Mouse (Mus musculus) hindbrain, embryonic 14.5 days (tissue): ENCODE results near the gene Klf2. TPM values are rescaled to one million over a fixed set of nuclear protein-coding genes. Genes with fewer than 3 reads are reported as not detected.

Experiments
- ATAC-seq: fragments of 200-750 bp; cut with Nextera tagmentation; 2 replicates; pipeline ENCODE4 v1.8.0; 2017; ENCODE audit warnings: moderate number of reproducible peaks, mild to moderate bottlenecking, moderate TSS enrichment, moderate library complexity; ENCODE audit not compliant: low FRiP score
- DNase-seq: peaks from one replicate; pipeline ENCODE4 v3.0.0-alpha.2; 2015; ENCODE audit warnings: low spot score
- H3K27ac ChIP-seq: fragments of 300-500 bp; sonication (generic); 2 replicates; pipeline ENCODE4 v1.5.1; 2014; ENCODE audit warnings: mild to moderate bottlenecking, moderate library complexity
- H3K27me3 ChIP-seq: fragments of 300-500 bp; sonication (generic); 2 replicates; pipeline ENCODE4 v1.6.1; 2014; ENCODE audit warnings: mild to moderate bottlenecking, low read length, mixed read lengths; ENCODE audit not compliant: control insufficient read depth, insufficient read depth
- H3K36me3 ChIP-seq: fragments of 300-500 bp; sonication (generic); replicated peaks from 2 replicates; pipeline ENCODE4 v1.6.1; 2014; ENCODE audit not compliant: control insufficient read depth, insufficient read depth
- H3K4me1 ChIP-seq: fragments of 300-500 bp; sonication (generic); replicated peaks from 2 replicates; pipeline ENCODE4 v1.6.1; 2014; ENCODE audit warnings: antibody characterized with exemption, low read length, mixed read lengths; ENCODE audit not compliant: control insufficient read depth, insufficient read depth
- H3K4me2 ChIP-seq: fragments of 300-500 bp; sonication (generic); replicated peaks from 2 replicates; pipeline ENCODE4 v1.6.1; 2014; ENCODE audit warnings: mild to moderate bottlenecking, moderate library complexity
- H3K4me3 ChIP-seq: fragments of 300-500 bp; sonication (generic); replicated peaks from 2 replicates; pipeline ENCODE4 v1.5.1; 2014; ENCODE audit warnings: mild to moderate bottlenecking, low read length
- H3K9ac ChIP-seq: fragments of 300-500 bp; sonication (generic); 2 replicates; pipeline ENCODE4 v1.6.1; 2014
- H3K9me3 ChIP-seq: fragments of 300-500 bp; sonication (generic); 2 replicates; pipeline ENCODE4 v1.6.1; 2016; ENCODE audit warnings: low read length; ENCODE audit not compliant: control insufficient read depth
- whole genome bisulfite sequencing: fragments of 180-500 bp; shearing (Covaris S2); extraction: QIAGEN DNeasy Blood & Tissue Kit; methylation state at CpG from one replicate; pipeline ENCODE4 v1.1.7; 2014; 5-methylcytosine and 5-hydroxymethylcytosine counted together
- polyA plus RNA-seq: library from polyadenylated mRNA; unstranded; fragments of >200 nt; fragmentation: Nextera tagmentation; extraction: Ambion mirVana; gene quantifications from 2 replicates; pipeline ENCODE4 v1.2.1, GENCODE M21; 2014

The Klf2 gene
- polyA plus RNA-seq, 1 experiment from 2014 or later, result 9.5 TPM

GRCm38 (mm10) chr8:72301497-72301896 is 17.3 kb upstream of the Klf2 start:
- no peaks in the 10 kb centered on the region for H3K36me3 ChIP-seq
- 89% methylated on average over 5 of the region's 5 CpGs for WGBS
- DNase-seq (no peak), ATAC-seq (no peak)
- no peaks in the 10 kb centered on the region for H3K4me1 ChIP-seq
- no peak overlapping the region for H3K9ac ChIP-seq
- H3K4me2 ChIP-seq, result no peak overlapping the region
- no peaks in the 10 kb centered on the region for H3K27me3 ChIP-seq
- H3K4me3 ChIP-seq, result no peak overlapping the region
- no peak overlapping the region for H3K27ac ChIP-seq
- no peaks in the 10 kb centered on the region for H3K9me3 ChIP-seq

GRCm38 (mm10) chr8:72302986-72303612 is 15.7 kb upstream of the Klf2 start:
- no peak overlapping the region for H3K9ac ChIP-seq
- DNase-seq, result no peak
- WGBS, result 80% methylated on average over 8 of the region's 8 CpGs
- no peaks in the 10 kb centered on the region for H3K27me3 ChIP-seq
- no peak overlapping the region for H3K4me2 ChIP-seq
- H3K4me1 ChIP-seq, result no peaks in the 10 kb centered on the region
- no peak overlapping the region for H3K27ac ChIP-seq
- H3K9me3 ChIP-seq, result no peaks in the 10 kb centered on the region
- H3K36me3 ChIP-seq, result no peaks in the 10 kb centered on the region
- no peak overlapping the region for H3K4me3 ChIP-seq
- no peak for ATAC-seq

DNA sequence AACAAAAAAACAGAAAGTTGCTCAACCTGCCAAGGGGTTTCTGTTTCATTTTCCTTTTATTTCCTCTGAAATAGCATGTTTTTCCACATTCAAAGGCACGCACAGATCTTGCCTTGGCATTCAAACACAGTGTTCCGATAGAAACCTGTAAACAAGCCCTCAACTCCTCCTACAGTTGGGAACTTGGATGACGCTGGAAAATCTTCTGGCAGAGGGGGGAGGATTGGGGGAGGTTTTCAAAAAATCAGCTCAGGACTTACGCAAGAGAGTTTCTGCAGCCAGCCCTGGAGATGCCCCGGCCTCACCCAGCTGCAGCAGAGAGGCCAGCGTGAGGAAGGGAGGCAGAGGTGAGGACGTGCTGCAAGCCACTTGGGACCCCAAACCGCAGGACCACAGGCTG is 15.2 kb upstream of the Klf2 start:
- 78% methylated on average over 8 of the region's 8 CpGs for WGBS
- Histone ChIP-seq H3K36me3 (no peaks in the 10 kb centered on the region), H3K4me1 (no peaks in the 10 kb centered on the region), H3K9me3 (no peaks in the 10 kb centered on the region), H3K4me2 (no peak overlapping the region), H3K27me3 (no peaks in the 10 kb centered on the region), H3K27ac (no peak overlapping the region), H3K9ac (no peak overlapping the region), H3K4me3 (no peak overlapping the region)
- ATAC-seq (no peak), DNase-seq (no peak)

DNA sequence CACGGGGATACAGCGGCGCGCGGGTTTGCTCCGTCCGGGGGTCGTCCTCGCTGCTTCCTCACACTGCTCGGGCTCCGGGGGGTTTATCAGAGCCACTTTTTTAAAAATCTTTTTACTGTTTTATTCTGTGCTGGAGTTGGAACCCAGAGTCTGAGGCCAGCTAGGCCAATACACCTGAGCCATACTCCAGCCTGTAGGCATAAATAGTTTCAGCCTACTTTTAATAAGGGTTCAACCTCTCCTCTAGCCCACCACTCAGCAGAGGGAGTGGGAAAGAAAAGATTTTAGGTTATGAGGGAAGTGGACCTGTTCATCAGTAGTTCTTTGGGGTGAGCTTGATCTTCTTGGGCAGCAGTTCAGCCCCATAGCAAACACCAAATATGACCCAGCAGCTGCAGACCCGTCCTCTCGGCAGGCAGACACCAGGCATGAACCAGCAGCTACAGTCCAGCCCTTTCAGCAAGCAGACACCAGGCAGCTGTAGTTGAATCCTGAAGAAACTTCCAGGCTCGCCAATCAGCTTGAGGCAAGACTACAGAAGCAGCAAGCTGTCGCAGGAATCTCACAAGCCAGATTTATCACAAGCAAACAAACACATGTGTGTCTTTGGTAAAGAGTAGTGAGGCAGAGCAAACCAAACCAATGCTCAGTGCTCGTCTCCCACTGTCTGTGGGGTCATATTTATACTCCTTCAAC is 13.5 kb upstream of the Klf2 start, which contains the start of gene Gm10282:
Gene Gm10282 (minus strand): TSS at position 51 of the 696 bp plus-strand sequence.
- ATAC-seq, result no peak
- Histone ChIP-seq H3K27me3 (no peaks in the 10 kb centered on the region), H3K4me3 (no peak within 1 kb of the TSS), H3K27ac (no peak within 1 kb of the TSS), H3K4me1 (no peaks in the 10 kb centered on the region), H3K9ac (no peak within 1 kb of the TSS), H3K9me3 (no peaks in the 10 kb centered on the region), H3K36me3 (no peaks in the 10 kb centered on the region), H3K4me2 (no peak within 1 kb of the TSS)
- WGBS, result 80% methylated on average over 11 of the region's 16 CpGs
- DNase-seq, result no peak

- 92% methylated on average over 5 of the region's 5 CpGs for whole genome bisulfite sequencing
- Histone ChIP-seq H3K9me3 (no peaks in the 10 kb centered on the region), H3K4me3 (no peak overlapping the region), H3K9ac (no peak overlapping the region), H3K27me3 (no peaks in the 10 kb centered on the region), H3K4me2 (no peak overlapping the region), H3K36me3 (no peaks in the 10 kb centered on the region), H3K4me1 (no peaks in the 10 kb centered on the region), H3K27ac (no peak overlapping the region)
- ATAC-seq (no peak), DNase-seq (no peak)
Observed at GRCm38 (mm10) chr8:72306913-72307312, 11.9 kb upstream of the Klf2 start.

DNA sequence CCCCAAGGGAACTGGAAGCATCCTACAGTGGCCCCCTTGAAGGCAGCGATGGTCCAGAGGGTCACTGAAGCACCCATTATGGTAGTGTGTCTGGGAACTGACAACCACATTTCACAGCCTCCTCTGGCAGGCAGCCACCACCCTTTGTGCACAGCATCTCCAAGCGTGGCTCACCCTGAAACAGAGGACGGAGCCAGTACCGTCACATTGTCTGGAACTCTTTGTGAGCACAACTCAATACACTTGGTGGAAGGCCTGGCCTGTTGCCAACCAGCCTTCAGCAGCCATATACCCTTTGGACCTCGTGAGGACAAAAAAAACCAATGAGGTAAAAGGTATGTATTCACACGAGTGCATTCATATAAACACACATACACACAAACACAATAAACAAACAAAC is 10.6 kb upstream of the Klf2 start:
- H3K27me3 ChIP-seq, result no peaks in the 10 kb centered on the region
- H3K27ac ChIP-seq, result no peak overlapping the region
- DNase-seq (no peak), ATAC-seq (no peak)
- H3K9ac ChIP-seq, result no peak overlapping the region
- no peaks in the 10 kb centered on the region for H3K4me1 ChIP-seq
- no peaks in the 10 kb centered on the region for H3K9me3 ChIP-seq
- no peak overlapping the region for H3K4me3 ChIP-seq
- H3K36me3 ChIP-seq, result no peaks in the 10 kb centered on the region
- WGBS, result 37% methylated on average over 6 of the region's 6 CpGs
- no peak overlapping the region for H3K4me2 ChIP-seq

DNA sequence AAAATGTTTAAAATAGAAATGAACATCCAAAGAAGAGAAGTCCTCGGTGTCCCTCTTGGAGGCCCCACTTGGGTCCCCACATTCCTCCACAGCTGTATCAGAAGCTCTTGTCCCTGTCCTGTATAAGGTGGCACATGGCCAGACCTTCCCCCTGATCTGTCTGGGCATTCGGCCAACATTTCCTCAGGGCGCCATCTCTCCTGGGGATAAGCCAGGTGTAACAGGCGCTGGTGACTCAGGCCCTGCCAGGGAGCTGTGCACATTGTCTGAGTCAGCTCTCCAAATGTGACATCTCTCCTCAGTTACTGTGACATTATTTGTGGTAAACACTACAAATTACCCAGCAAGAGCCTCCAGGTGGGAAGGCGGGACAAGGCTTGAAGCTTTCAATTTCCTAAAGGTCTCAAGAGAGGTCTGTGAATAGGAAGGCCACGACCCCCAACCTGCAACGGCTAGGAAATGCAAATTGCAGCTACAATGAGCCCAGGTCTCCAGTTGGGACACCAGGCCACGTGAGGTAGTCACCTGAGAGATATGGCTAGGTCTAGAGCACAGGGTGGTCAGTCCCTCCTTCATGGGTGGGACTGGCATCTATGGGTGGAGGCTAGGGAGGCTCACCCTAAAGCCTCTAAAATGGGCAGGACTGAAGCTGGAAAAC is 7.9 kb upstream of the Klf2 start:
- no peak overlapping the region for H3K4me3 ChIP-seq
- H3K36me3 ChIP-seq, result no peaks in the 10 kb centered on the region
- H3K9me3 ChIP-seq, result no peaks in the 10 kb centered on the region
- DNase-seq (peak; percentile 48), ATAC-seq (peak; percentile 54; the same call in 1 of the 2 replicates)
- H3K4me1 ChIP-seq, result no peaks in the 10 kb centered on the region
- no peaks in the 10 kb centered on the region for H3K27me3 ChIP-seq
- H3K4me2 ChIP-seq, result no peak overlapping the region
- H3K9ac ChIP-seq, result no peak overlapping the region
- no peak overlapping the region for H3K27ac ChIP-seq
- 47% methylated on average over 8 of the region's 8 CpGs for WGBS

- Histone ChIP-seq H3K4me2 (no peak overlapping the region), H3K9ac (no peak overlapping the region), H3K36me3 (no peaks in the 10 kb centered on the region), H3K27ac (no peak overlapping the region), H3K4me1 (no peaks in the 10 kb centered on the region), H3K4me3 (no peak overlapping the region), H3K9me3 (no peaks in the 10 kb centered on the region), H3K27me3 (no peaks in the 10 kb centered on the region)
- ATAC-seq (no peak), DNase-seq (no peak)
- 85% methylated on average over 3 of the region's 3 CpGs for WGBS
Observed at GRCm38 (mm10) chr8:72312926-72313518, 5.8 kb upstream of the Klf2 start.

DNA sequence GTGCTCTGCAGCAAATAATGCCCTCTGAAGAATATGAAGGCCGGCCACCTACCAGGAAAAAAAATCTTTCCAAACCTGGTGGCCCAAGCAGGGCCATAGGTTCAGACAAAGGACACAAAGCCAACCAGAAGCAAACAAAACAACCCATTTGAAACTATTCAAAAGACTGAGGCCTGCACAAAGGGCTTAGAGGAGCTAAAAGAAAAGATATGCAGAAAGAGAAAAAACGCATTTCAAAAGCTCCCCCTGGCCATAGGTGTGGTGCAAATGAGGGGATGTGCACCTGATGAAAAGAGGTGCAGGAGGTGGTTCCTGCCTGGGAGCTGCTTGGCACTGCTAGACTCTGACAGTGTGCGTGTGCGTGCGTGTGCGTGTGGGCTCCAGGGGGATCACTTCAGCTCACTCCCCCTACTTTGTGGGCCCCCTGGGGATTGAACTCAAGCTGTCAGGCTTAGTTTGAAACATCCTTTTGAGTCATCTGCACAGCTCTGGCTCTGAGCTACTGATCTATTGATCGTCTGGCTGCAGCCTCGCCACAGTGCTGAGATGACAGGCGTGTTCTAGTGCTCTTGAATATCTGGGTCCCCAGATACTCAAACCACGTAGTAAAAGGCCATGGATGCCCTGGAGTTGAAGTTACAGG is 2.7 kb upstream of the Klf2 start:
- H3K27me3 ChIP-seq, result peaks cover 27% of the 10 kb centered on the region
- no peak for ATAC-seq
- 0 out of 2 replicates have a peak, but pooled peaks cover 6% of the 10 kb centered on the region for H3K4me1 ChIP-seq
- no peak overlapping the region for H3K4me2 ChIP-seq
- no peak overlapping the region for H3K9ac ChIP-seq
- H3K4me3 ChIP-seq, result no peak overlapping the region
- no peak for DNase-seq
- no peaks in the 10 kb centered on the region for H3K9me3 ChIP-seq
- no peak overlapping the region for H3K27ac ChIP-seq
- WGBS, result 13% methylated on average over 10 of the region's 10 CpGs
- H3K36me3 ChIP-seq, result no peaks in the 10 kb centered on the region
